Mouse (Mus musculus) limb, embryonic 11.5 days (tissue): ENCODE data around the gene Tldc1. TPM values are rescaled to one million over a fixed set of nuclear protein-coding genes. Genes with fewer than 3 reads are reported as not detected.
A peak's percentile ranks its signal among the peaks of the same experiment; 100 is the strongest.

Source experiments
- ATAC-seq: fragments of 200-750 bp; cut with Nextera tagmentation; 2 replicates; pipeline ENCODE4 v1.8.0; 2017; ENCODE audit warnings: low read depth; ENCODE audit not compliant: insufficient number of reproducible peaks, low FRiP score, low TSS enrichment
- DNase-seq: peaks from one replicate; pipeline ENCODE4 v3.0.0-alpha.2; 2015; ENCODE audit warnings: low spot score
- H3K27ac ChIP-seq: fragments of 300-500 bp; sonication (generic); replicated peaks from 2 replicates; pipeline ENCODE4 v1.5.1; 2014; ENCODE audit warnings: low read depth, mild to moderate bottlenecking, low read length
- H3K27me3 ChIP-seq: fragments of 300-500 bp; sonication (generic); 2 replicates; pipeline ENCODE4 v1.6.1; 2014; ENCODE audit warnings: mild to moderate bottlenecking, low read length, mixed read lengths; ENCODE audit not compliant: control insufficient read depth, insufficient read depth
- H3K36me3 ChIP-seq: fragments of 300-500 bp; sonication (generic); 2 replicates; pipeline ENCODE4 v1.6.1; 2014; ENCODE audit warnings: mild to moderate bottlenecking, low read length, moderate library complexity, mixed read lengths; ENCODE audit not compliant: control insufficient read depth, insufficient read depth
- H3K4me1 ChIP-seq: fragments of 300-500 bp; sonication (generic); 2 replicates; pipeline ENCODE4 v1.6.1; 2014; ENCODE audit warnings: low read length, mixed read lengths; ENCODE audit not compliant: control insufficient read depth, insufficient read depth
- H3K4me2 ChIP-seq: fragments of 300-500 bp; sonication (generic); 2 replicates; pipeline ENCODE4 v1.6.1; 2014; ENCODE audit warnings: low read depth, mild to moderate bottlenecking, moderate library complexity; ENCODE audit not compliant: severe bottlenecking
- H3K4me3 ChIP-seq: fragments of 300-500 bp; sonication (generic); 2 replicates; pipeline ENCODE4 v1.5.1; 2014; ENCODE audit warnings: low read depth, low read length
- H3K9ac ChIP-seq: fragments of 300-500 bp; sonication (generic); 2 replicates; pipeline ENCODE4 v1.6.1; 2014; ENCODE audit warnings: mild to moderate bottlenecking, low read length
- H3K9me3 ChIP-seq: fragments of 300-500 bp; sonication (generic); 2 replicates; pipeline ENCODE4 v1.6.1; 2016; ENCODE audit warnings: low read length; ENCODE audit not compliant: control insufficient read depth
- WGBS: fragments of 180-500 bp; shearing (Covaris S2); extraction: QIAGEN DNeasy Blood & Tissue Kit; methylation state at CpG from one replicate; pipeline ENCODE4 v1.1.7; 2014; 5-methylcytosine and 5-hydroxymethylcytosine counted together
- polyA plus RNA-seq: library from polyadenylated mRNA; unstranded; fragments of >200 nt; fragmentation: Nextera tagmentation; extraction: Ambion mirVana; gene quantifications from 2 replicates; pipeline ENCODE4 v1.2.1, GENCODE M21; 2014

The Tldc1 gene
- polyA plus RNA-seq = 7.0 and 10.3 TPM in 2 replicates

GRCm38 (mm10) chr8:119778263-119778662 lies at the start of gene Tldc1:
TSS of gene Tldc1 (minus strand) at chr8:119778416.
- peak; percentile 99 for DNase-seq
- peak; percentile 91 for ATAC-seq
- Histone ChIP-seq H3K27ac (0 out of 2 replicates have a peak within 1 kb of the TSS, but pooled peaks have one; percentile 54), H3K27me3 (no peaks in the 10 kb centered on the region), H3K9ac (peak within 1 kb of the TSS; percentile 70), H3K9me3 (no peaks in the 10 kb centered on the region), H3K4me3 (peak within 1 kb of the TSS; percentile 51), H3K36me3 (no peaks in the 10 kb centered on the region), H3K4me1 (peaks cover 11% of the 10 kb centered on the region), H3K4me2 (peak within 1 kb of the TSS; percentile 81)
- under 1% methylated on average over 18 of the region's 18 CpGs for WGBS

GRCm38 (mm10) chr8:119827721-119828153 lies 49.5 kb upstream of the Tldc1 start:
- 75% methylated on average over 4 of the region's 4 CpGs for WGBS
- no peak overlapping the region for H3K9ac ChIP-seq
- DNase-seq = no peak
- peaks cover 32% of the 10 kb centered on the region for H3K4me1 ChIP-seq
- no peaks in the 10 kb centered on the region for H3K9me3 ChIP-seq
- no peaks in the 10 kb centered on the region; the same call in 1 of the 2 replicates for H3K36me3 ChIP-seq
- no peak overlapping the region for H3K4me3 ChIP-seq
- ATAC-seq = no peak
- no peaks in the 10 kb centered on the region for H3K27me3 ChIP-seq
- H3K4me2 ChIP-seq = no peak overlapping the region
- no peak overlapping the region for H3K27ac ChIP-seq

GRCm38 (mm10) chr8:119826982-119827381 lies 48.8 kb upstream of the Tldc1 start:
- DNase-seq = no peak
- no peak overlapping the region for H3K27ac ChIP-seq

GRCm38 (mm10) chr8:119825950-119826730 lies 47.9 kb upstream of the Tldc1 start:
- 85% methylated on average over 19 of the region's 19 CpGs for WGBS
- peaks cover 17% of the 10 kb centered on the region for H3K4me1 ChIP-seq
- no peak overlapping the region for H3K9ac ChIP-seq
- no peaks in the 10 kb centered on the region for H3K9me3 ChIP-seq
- H3K4me2 ChIP-seq = no peak overlapping the region
- DNase-seq = no peak
- no peak overlapping the region for H3K4me3 ChIP-seq
- H3K27ac ChIP-seq = no peak overlapping the region
- no peak for ATAC-seq
- H3K27me3 ChIP-seq = no peaks in the 10 kb centered on the region
- no peaks in the 10 kb centered on the region; the same call in none of the 2 replicates for H3K36me3 ChIP-seq

More at GRCm38 (mm10) chr8:119826982-119827381, 48.8 kb upstream of the Tldc1 start:
- Histone ChIP-seq H3K36me3 (no peaks in the 10 kb centered on the region; the same call in none of the 2 replicates), H3K4me2 (no peak overlapping the region), H3K4me3 (no peak overlapping the region), H3K27me3 (no peaks in the 10 kb centered on the region), H3K9ac (no peak overlapping the region), H3K9me3 (no peaks in the 10 kb centered on the region), H3K4me1 (peaks cover 25% of the 10 kb centered on the region)
- no peak for ATAC-seq
- WGBS = 60% methylated on average over 5 of the region's 5 CpGs

- Histone ChIP-seq H3K4me2 (no peak overlapping the region), H3K4me1 (peaks cover 4% of the 10 kb centered on the region; the same call in 1 of the 2 replicates), H3K27ac (no peak overlapping the region), H3K36me3 (peaks cover 2% of the 10 kb centered on the region), H3K27me3 (no peaks in the 10 kb centered on the region), H3K4me3 (no peak overlapping the region), H3K9ac (no peak overlapping the region), H3K9me3 (no peaks in the 10 kb centered on the region)
- ATAC-seq (no peak), DNase-seq (no peak)
- 85% methylated on average over 11 of the region's 11 CpGs for WGBS
These were observed 46.6 kb upstream of the Tldc1 start for GRCm38 (mm10) chr8:119824809-119825273.

GRCm38 (mm10) chr8:119824100-119824499 lies 45.9 kb upstream of the Tldc1 start:
- no peak overlapping the region for H3K4me2 ChIP-seq
- H3K4me1 ChIP-seq = no peaks in the 10 kb centered on the region
- H3K4me3 ChIP-seq = no peak overlapping the region
- 73% methylated on average over 4 of the region's 4 CpGs for WGBS
- no peak for ATAC-seq
- DNase-seq = no peak
- H3K9me3 ChIP-seq = no peaks in the 10 kb centered on the region
- peaks cover 2% of the 10 kb centered on the region for H3K36me3 ChIP-seq
- H3K9ac ChIP-seq = no peak overlapping the region
- no peak overlapping the region for H3K27ac ChIP-seq
- H3K27me3 ChIP-seq = no peaks in the 10 kb centered on the region

- Histone ChIP-seq H3K9ac (no peak overlapping the region), H3K9me3 (no peaks in the 10 kb centered on the region), H3K4me1 (no peaks in the 10 kb centered on the region), H3K4me2 (no peak overlapping the region), H3K27ac (no peak overlapping the region), H3K27me3 (no peaks in the 10 kb centered on the region), H3K4me3 (no peak overlapping the region), H3K36me3 (peaks cover 2% of the 10 kb centered on the region)
- no peak for DNase-seq
- ATAC-seq = no peak
- WGBS = 94% methylated on average over 9 of the region's 9 CpGs
These were observed 45.1 kb upstream of the Tldc1 start for GRCm38 (mm10) chr8:119823278-119823677.

GRCm38 (mm10) chr8:119821691-119822090 lies 43.5 kb upstream of the Tldc1 start:
- Histone ChIP-seq H3K9ac (no peak overlapping the region), H3K4me2 (no peak overlapping the region), H3K4me3 (no peak overlapping the region), H3K4me1 (no peaks in the 10 kb centered on the region), H3K27ac (no peak overlapping the region), H3K27me3 (no peaks in the 10 kb centered on the region), H3K9me3 (no peaks in the 10 kb centered on the region), H3K36me3 (peaks cover 2% of the 10 kb centered on the region)
- ATAC-seq (no peak), DNase-seq (no peak)
- 93% methylated on average over 6 of the region's 6 CpGs for WGBS
